Mouse (Mus musculus) liver, postnatal 0 days (tissue): ENCODE data around the gene Rnf26.

Experiments used
- CTCF ChIP-seq: sonication (generic); IDR thresholded peaks from 2 replicates; pipeline ENCODE4 v1.5.1; 2016; ENCODE audit warnings: antibody characterized with exemption, low read depth
- EP300 ChIP-seq: IDR thresholded peaks from 2 replicates; pipeline ENCODE4 v1.6.1; 2016; ENCODE audit warnings: antibody characterized with exemption, low read depth, mild to moderate bottlenecking

- TF ChIP-seq CTCF: no peak
- TF ChIP-seq EP300: no peak
Observed at GRCm38 (mm10) chr9:44047571-44048490, 65.5 kb downstream of the Rnf26 start.
